Mouse (Mus musculus): ENCODE measurements around the gene Gm10803.
"Not testable (repeated sequence)": the region's sequence is repeated elsewhere in the genome, so short reads cannot be mapped to it uniquely, and the experiment has no call there.

Gene Gm10803

DNA sequence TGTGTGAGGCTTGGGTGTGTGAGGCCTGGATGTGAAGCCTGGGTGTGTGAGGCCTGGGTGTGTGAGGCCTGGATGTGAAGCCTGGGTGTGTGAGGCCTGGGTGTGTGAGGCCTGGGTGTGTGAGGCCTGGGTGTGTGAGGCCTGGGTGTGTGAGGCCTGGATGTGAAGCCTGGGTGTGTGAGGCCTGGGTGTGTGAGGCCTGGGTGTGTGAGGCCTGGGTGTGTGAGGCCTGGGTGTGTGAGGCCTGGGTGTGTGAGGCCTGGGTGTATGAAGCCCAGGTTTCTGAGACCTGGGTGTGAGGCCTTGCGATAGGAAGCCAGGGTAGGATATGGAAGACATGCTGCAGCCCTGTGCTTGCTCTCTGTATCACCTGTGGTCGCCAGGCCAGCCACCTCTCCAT lies at the start of gene Gm10803:
Gm10803 (plus strand) TSS at position 301 of the 400 bp plus-strand sequence.
- not testable (repeated sequence) for DNase-seq (ENCODE audit: low spot score)

GRCm38 (mm10) chr2:93510839-93511238 lies 49.5 kb upstream of the Gm10803 start:
- DNase-seq (ENCODE audit: low spot score), result no peak

- DNase-seq (ENCODE audit: low spot score), result no peak
These were observed 48.2 kb upstream of the Gm10803 start for GRCm38 (mm10) chr2:93512130-93512529.

GRCm38 (mm10) chr2:93515246-93515645 lies 45.1 kb upstream of the Gm10803 start:
- DNase-seq (ENCODE audit: low spot score), result no peak

DNA sequence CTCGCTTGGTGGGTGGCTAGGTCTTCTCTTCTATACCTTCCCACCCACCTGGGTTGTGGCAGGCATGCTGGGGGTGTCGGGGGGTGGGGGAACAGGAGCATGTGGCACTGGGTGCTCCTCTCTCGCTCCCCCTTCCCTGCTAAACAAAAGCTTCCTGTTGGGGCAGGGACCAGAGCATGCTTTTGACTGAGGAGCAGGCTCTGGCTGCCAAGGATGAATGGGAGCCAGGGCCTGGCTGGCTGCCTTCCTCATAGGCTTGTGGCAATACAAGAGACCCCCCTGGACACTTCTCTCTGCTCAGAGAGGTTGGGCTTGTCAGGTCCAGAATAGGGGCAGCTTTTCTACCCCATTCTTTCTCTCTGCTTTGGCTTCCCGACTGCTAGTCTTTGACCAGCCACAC lies 39.3 kb upstream of the Gm10803 start:
- DNase-seq (ENCODE audit: low spot score), result no peak

DNA sequence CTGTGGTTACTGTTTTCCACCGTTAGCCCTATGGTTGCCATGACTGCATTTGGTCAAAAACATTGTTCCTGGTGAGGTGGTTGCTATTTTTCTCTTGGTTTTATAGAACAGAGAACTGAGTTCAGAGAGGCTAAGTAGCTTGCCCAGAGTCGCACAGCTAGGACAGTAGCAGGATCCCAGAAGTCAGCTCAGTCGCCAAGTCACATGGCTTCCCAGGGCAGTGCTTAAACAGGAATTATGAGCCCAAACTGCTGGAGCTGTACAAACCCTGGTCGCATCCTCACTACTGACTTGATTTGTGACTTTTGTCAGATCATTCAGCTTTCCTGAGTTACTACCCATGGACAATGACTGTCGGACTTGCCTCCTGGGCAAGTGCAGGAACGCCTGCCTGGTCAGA lies 38.8 kb upstream of the Gm10803 start:
- no peak for DNase-seq (ENCODE audit: low spot score)

DNA sequence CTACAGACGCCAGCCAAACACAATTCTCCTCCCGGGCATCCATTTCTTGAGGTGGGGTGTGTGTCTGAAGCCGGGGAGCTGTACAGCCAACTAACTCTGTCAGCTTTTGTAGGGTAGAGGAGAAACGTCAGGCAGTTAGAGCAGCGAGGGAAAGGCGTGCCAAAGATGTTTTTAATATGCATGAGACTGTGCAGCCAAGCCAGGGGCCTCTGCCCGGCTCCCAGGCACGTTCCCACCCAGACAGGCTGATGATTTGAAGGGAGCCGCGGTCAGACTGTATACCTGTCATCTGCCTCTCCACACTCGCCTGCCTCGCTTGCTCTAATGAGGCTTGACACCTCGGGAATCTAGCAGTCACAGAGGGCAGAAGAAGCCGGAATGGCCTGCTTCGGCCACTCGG lies 38.4 kb upstream of the Gm10803 start:
- peak; percentile 71 for DNase-seq (ENCODE audit: low spot score)

DNA sequence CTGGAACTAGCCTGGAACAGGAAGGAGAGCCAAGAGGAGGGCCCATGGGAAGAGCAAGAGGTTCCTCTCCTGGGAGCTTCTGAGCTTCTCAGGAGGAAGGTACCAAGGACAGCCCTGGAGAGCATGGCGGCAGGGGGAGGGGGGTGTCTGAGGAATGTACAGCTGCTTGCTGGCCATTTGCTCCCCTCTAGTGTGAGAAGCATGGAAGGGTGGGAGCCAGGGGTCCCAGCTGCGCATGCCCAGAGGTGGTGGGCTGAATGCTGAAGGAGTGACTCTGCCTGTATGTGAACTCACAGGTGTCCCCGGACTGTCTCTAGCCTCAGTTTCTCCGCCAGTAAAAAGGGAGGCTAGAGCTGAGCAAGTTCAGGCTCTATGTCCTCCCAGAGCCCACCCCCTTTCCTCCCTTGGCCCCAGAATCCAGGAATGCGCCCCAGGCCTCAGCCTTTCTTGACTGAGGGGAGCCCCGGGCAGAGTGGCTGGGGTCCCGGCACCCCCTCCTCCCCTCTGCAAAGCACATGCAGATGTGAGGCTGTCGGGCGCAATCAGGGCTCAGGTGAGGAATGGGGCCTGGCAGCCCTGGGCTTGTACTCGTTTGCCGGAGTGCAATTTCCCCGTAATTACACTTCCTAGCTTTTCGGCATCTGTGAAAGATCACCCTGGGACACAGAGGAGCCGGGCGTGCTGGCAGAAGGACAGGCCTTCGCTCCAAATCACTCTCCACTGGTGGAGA lies 35.2 kb upstream of the Gm10803 start:
- no peak for DNase-seq (ENCODE audit: low spot score)

DNA sequence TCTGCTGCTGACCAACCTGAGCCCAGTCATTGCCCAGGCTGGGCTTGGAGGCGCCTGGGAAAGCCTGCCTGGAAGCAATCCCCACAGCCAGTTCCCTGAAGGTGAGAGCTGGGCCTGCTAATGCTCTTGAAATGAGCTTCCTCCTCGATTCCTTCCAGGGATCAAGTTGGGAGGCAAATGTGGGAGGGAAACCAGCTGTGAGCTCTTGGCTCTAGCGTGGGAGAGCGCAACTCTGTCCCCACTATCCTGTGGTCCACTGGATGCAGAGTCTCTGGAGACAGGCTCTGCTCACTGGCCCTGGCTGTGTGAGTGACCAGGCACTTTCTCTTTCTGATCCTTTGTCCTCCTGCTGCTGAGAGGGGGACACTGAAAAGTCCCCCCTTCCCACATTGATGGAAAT lies 30.8 kb upstream of the Gm10803 start:
- DNase-seq (ENCODE audit: low spot score), result no peak

DNA sequence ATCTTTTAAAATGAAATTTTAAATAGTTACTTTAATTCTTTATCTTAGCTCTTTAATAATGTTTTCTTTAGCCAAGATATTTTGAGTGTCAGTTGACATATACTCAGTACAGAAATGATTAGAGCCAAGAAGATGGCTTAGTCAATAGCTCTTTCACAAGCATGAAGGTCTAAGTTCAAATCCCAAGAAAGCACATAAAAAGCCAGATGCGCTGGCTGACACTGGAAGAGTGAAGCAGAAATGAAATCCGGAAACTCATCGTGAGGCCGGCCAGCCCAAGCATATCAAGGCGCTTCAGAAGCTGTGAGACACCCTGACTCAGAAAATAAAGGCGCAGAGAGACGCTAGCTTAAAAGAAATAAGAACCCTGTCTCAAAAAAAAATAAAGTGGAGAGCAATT lies 26.5 kb upstream of the Gm10803 start:
- DNase-seq (ENCODE audit: low spot score), result no peak

- DNase-seq (ENCODE audit: low spot score), result peak; percentile 40
These were observed 22.9 kb upstream of the Gm10803 start for GRCm38 (mm10) chr2:93537385-93537967.

- no peak for DNase-seq (ENCODE audit: low spot score)
These were observed 22.2 kb upstream of the Gm10803 start for GRCm38 (mm10) chr2:93538140-93538539.

GRCm38 (mm10) chr2:93541771-93542170 lies 18.6 kb upstream of the Gm10803 start:
- DNase-seq (ENCODE audit: low spot score), result no peak

DNA sequence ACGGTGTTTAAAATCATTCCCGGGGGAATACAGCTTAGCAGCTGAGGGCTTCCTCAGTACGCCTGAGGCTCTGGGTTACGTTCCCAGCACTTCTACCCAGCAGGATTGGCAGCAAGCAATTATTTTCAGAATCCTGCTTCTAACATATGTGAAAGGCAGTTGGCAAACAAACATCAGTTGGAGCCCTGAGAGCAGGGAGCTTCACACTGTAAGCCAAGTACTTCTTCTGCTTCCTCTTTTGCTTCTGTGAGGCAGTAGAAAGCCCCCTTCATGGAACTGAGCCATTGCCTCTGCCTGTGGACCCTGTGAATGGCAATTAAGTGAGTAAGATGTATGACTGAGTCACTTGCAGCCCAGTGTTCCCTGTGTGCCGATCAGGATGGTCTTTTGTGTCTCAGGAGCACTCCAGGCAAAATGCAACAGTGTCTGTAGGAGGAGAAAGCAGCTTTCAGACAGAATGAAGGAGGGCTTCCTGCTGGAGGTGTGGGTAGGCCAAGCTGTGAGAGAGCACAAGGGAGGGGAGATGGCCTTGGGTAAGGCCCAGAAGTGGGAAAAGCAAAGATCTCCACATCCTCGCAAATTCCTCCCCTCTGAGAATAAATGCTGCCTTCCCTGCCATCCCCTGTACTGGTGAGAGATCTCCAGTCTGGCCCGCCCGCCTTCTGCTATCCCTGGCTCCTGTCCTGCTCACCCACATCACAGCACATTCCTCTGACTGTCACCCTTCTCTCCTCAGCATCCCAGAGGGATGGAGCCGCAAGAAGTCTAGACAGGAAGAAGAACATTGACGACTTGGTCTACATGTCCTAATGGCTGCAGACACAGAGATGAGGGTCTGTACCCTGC lies 7.5 kb upstream of the Gm10803 start:
- no peak for DNase-seq (ENCODE audit: low spot score)

DNA sequence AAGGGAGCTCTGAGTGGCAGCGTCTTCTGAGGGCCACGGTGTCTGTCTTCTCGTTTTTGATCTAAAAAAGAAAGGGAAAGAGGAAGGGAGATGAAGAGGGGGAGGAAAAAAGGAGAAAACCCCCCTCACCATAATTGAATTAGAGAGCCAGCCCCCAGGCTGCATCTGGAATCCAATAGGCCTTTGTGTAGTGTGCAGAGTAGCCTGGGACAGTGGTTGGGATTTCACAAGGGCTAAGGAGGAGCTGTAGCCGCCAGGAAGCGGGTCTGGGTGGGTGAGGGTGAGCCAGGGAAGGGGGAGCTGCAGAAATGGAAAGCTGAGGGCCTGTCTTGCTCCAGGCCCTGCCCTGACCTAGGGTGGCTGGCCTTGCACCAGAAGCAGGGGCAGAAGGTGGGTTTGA lies 6.5 kb upstream of the Gm10803 start:
- no peak for DNase-seq (ENCODE audit: low spot score)

- DNase-seq (ENCODE audit: low spot score), result no peak
These were observed 5.3 kb downstream of the Gm10803 start for GRCm38 (mm10) chr2:93565647-93566046.

DNA sequence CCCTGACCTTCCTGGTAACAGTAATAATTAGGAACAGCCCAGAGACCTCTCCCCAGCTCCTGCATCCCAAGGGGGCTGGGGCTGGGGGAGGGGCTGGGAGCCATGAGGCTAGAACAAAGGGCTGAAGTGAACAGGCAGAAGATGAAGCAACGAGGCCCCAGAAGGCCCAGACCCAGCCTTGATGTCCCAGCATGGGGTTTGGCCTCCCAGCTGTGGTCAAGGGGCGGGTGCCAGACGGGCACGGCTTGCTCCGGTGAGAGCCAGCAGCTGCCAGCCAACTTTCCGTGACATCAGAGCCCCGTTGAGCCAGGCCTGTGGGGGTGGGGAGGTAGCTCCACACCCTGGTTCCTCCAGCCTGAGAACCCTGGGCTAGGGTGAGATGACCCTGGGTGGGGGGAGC lies 7.3 kb downstream of the Gm10803 start:
- DNase-seq (ENCODE audit: low spot score), result peak; percentile 56

DNA sequence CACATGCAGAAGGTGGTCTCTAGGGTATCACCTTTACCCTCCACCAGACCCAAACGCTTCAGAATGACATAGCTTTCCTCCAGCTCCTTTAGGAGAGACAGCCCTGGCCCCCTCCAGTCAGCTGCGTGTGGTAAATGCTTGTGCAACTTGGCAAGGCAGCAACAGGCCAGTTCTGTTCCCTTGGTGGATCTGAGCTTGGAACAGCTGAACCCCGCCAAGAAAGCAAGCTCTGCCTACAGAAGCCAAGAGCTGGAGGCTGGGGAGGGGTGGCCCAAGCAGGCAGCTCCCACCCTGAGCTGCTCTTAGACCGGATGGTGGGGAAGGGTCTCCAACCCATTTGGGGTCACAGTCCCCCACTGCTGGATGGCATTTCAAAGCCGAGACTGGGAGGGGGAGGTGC lies 12.2 kb downstream of the Gm10803 start:
- DNase-seq (ENCODE audit: low spot score), result no peak

GRCm38 (mm10) chr2:93581271-93581670 lies 20.9 kb downstream of the Gm10803 start:
- DNase-seq (ENCODE audit: low spot score), result no peak

DNA sequence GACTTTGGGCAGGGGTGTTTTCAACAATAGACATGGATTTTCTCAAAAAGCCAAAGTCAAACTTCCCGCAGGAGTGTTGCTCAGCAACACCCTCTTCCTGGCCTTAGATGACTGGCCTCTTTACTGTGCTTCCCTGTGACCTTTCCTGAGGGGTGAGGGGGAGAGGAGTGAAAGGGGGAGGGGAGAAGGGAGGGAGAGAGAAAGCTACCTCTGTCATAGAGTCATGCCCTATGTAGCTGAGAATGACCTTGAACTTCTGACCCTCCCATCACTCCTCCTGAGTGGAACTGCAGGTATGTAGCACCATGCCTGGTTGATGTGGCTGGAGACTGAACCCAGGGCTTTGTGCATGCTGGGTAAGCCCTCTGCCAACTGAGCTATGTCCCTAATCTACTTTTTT lies 25.5 kb downstream of the Gm10803 start:
- DNase-seq (ENCODE audit: low spot score), result no peak

DNA sequence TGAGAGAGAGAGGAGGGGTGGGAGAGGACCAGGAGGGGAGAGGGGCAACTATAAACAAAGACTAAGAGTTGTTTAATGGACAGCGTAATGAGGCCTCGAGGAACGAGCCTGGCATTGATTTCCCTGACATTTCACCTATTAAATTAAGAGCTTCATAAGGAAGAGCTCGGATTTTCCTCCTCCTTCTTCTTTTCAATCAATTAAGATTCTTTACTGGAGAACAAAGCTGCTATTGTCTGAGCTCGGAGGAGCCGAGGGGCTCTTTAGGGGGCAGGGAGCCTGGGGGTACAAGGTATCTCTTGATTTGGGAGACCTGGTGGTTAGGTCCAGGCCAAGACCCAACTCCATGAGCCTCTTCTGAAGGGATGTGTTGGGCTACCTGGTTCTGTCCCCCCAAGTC lies 27.1 kb downstream of the Gm10803 start:
- DNase-seq (ENCODE audit: low spot score), result peak; percentile 66

GRCm38 (mm10) chr2:93589875-93590274 lies 29.5 kb downstream of the Gm10803 start:
- no peak for DNase-seq (ENCODE audit: low spot score)

- peak; percentile 60 for DNase-seq (ENCODE audit: low spot score)
These were observed 31.3 kb downstream of the Gm10803 start for GRCm38 (mm10) chr2:93591706-93592105.

All from retina, embryonic 14.5 days (tissue).